Mouse (Mus musculus) left cerebral cortex, postnatal 25 days (tissue): ENCODE results near the gene Myo15. TPM values are rescaled to one million over a fixed set of nuclear protein-coding genes. Genes with fewer than 3 reads are reported as not detected.
"Not testable (repeated sequence)": the region's sequence is repeated elsewhere in the genome, so short reads cannot be mapped to it uniquely, and the experiment has no call there.

Source experiments
- DNase-seq, 2 experiments: peaks; one replicate each; pipeline ENCODE4 v3.0.0; 2022; ENCODE audit warnings: low spot score in 2 of 2, mixed read lengths in 1 of 2
- intact Hi-C: fragments of 180-260 bp; cut with DNase I; formaldehyde crosslinking; loops from one replicate; pipeline ENCODE4 v1.15.1; 2025
- total RNA-seq, 2 experiments: library from RNA; stranded (reverse); gene quantifications; 2 replicates each; pipeline ENCODE4 v1.2.3; 2021

The Myo15 gene
- total RNA-seq, 2 experiments from 2014 or later, result 0.07 to 0.09 TPM

DNA sequence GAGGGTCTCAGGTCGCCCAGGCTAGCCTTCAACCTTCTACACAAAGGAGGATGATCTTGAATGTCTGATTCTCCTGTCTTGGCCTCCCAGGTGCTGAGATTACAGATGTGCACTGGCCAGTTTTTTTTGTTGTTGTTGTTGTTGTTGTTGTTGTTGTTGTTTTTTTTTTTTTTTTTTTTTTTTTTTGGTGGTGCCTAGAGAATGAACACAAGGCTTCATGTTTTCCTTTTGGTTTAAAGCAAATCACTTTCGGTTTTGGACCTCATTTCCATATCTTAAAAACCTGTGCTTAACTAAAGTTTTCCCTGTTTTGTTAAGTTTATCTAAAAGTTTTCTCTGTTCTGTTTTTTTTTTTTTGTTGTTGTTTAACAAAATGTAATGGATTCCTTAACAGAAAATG is 70.4 kb downstream of the Myo15 start:
- intact Hi-C loops, result loop anchor here (5.0 kb wide), 2 partner anchors 82 to 158 kb away; partner anchors contain the start of gene Llgl1
- DNase-seq, result no peak

GRCm38 (mm10) chr11:60540002-60540610 is 71.0 kb downstream of the Myo15 start:
- peak; percentile 40 to 86 for DNase-seq
- intact Hi-C loops, result no loop called here

DNA sequence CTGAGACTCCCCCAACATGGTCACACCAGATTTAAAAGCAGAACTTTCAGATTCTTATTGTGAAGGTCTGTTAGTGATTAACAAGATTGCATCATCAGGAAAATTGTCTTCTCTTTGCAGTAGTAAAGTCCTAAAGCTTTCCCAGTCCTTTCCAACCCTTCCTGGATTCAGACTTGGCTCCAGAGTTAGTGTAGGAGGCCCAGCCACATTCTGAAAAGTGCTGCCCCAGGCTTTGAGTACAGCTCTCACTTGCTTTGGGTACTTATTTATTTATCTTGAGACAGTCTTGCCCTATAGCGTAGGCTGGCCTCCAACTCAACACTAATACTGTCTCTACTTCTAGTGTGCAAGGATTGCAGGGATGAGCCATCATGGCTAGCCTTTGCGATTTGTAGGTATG is 71.6 kb downstream of the Myo15 start:
- no peak for DNase-seq
- intact Hi-C loops, result no loop called here

GRCm38 (mm10) chr11:60541831-60542230 is 72.7 kb downstream of the Myo15 start:
- intact Hi-C loops, result no loop called here

GRCm38 (mm10) chr11:60543211-60543610 is 74.1 kb downstream of the Myo15 start:
- DNase-seq, intact Hi-C loops: not testable (repeated sequence)

More at GRCm38 (mm10) chr11:60541831-60542230, 72.7 kb downstream of the Myo15 start:
- no peak for DNase-seq

- no peak for DNase-seq
- intact Hi-C loops, result no loop called here
Observed at GRCm38 (mm10) chr11:60545433-60545832, 76.3 kb downstream of the Myo15 start.

DNA sequence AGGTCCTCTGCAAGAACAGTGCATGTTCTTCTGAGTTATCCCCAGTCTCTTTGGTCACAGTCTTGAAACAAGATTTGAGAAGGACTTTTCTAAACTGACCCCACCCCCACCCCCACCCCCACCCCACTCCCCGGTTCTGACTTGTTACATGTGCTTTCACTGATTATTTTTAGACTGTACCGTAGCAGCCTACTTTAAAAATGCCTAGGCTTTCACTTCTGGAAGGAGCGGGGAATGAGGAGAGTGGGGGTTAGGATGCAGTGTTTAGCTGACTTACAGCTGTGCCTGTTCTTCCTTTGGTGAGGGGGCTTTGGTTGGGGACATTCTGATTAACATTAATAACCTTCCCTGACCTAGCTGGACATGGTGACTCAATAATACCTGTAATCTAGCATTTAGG is 79.0 kb downstream of the Myo15 start:
- DNase-seq, result no peak
- intact Hi-C loops, result no loop called here

GRCm38 (mm10) chr11:60553091-60553490 is 84.0 kb downstream of the Myo15 start:
- intact Hi-C loops, result no loop called here
- DNase-seq, result no peak

DNA sequence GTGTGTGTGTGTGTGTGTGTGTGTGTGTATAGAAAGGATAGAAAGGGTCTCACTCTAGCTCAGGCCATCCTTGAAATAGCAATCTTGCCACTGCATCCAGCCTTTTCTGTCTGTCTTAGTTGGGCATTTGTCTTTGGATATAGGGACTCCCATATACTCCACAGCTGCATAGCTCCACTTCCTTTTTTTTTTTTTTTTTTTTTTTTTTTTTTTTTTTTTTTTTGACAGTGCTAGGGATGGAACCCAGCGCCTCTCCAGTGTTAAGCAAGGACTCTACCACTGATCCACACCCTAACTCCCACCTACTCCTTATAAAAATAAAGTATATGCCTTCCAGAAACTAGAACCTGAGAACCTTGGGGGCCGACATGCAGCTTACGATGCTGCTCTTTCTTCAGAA is 88.5 kb downstream of the Myo15 start:
- intact Hi-C loops, result no loop called here
- DNase-seq, result no peak

GRCm38 (mm10) chr11:60559342-60559741 is 90.2 kb downstream of the Myo15 start:
- intact Hi-C loops, result no loop called here

GRCm38 (mm10) chr11:60574006-60574405 is 104.9 kb downstream of the Myo15 start:
- intact Hi-C loops, DNase-seq: not testable (repeated sequence)

More at GRCm38 (mm10) chr11:60559342-60559741, 90.2 kb downstream of the Myo15 start:
- DNase-seq, result peak; percentile 76 to 80

Other genes with a start within 250 kb of the Myo15 start
- gene Srebf1, start 246.8 kb upstream of the Myo15 start, total RNA-seq, result 10 to 100 TPM; 42.3 to 50.7 TPM
- gene Tom1l2, start 116.4 kb upstream of the Myo15 start, total RNA-seq, result 100 to 1,000 TPM; 200 to 203 TPM
- gene Drc3, start 116.0 kb upstream of the Myo15 start, total RNA-seq, result 10 to 100 TPM in 1 of 2 experiments, 1 to 10 TPM in 1; 9.1 to 11.1 TPM
- 10 to 100 TPM; 51.6 to 53.7 TPM for gene Gid4, start 52.2 kb upstream of the Myo15 start, total RNA-seq
- gene Atpaf2, start 50.9 kb upstream of the Myo15 start, total RNA-seq, result 10 to 100 TPM; 25.0 to 31.8 TPM
- 10 to 100 TPM; 70.8 to 76.6 TPM for gene Drg2, start 14.7 kb upstream of the Myo15 start, total RNA-seq
- gene Alkbh5, start 67.0 kb downstream of the Myo15 start, total RNA-seq, result 10 to 100 TPM; 55.2 to 55.6 TPM
- 10 to 100 TPM; 37.1 to 40.6 TPM for gene Llgl1, start 230.4 kb downstream of the Myo15 start, total RNA-seq